Mouse (Mus musculus) heart, embryonic 12.5 days (tissue): ENCODE measurements at regions not wholly inside any gene's neighbourhood (a gene's known extent, or its start where the extent isn't known, plus 50 kb on each side); places are given as distances from the start of the nearest gene placed in this dataset.

Experiments used
- ATAC-seq: fragments of 200-750 bp; cut with Nextera tagmentation; 2 replicates; pipeline ENCODE4 v1.8.0; 2017; ENCODE audit warnings: moderate TSS enrichment, moderate library complexity; ENCODE audit not compliant: insufficient number of reproducible peaks, low FRiP score
- H3K27ac ChIP-seq: fragments of 300-500 bp; sonication (generic); 2 replicates; pipeline ENCODE4 v1.5.1; 2016; ENCODE audit warnings: mild to moderate bottlenecking, moderate library complexity; ENCODE audit not compliant: poor library complexity, severe bottlenecking
- H3K27me3 ChIP-seq: fragments of 300-500 bp; sonication (generic); replicated peaks from 2 replicates; pipeline ENCODE4 v1.6.1; 2016; ENCODE audit warnings: mild to moderate bottlenecking, moderate library complexity
- H3K36me3 ChIP-seq: fragments of 300-500 bp; sonication (generic); 2 replicates; pipeline ENCODE4 v1.6.1; 2016; ENCODE audit warnings: mild to moderate bottlenecking, moderate library complexity
- H3K4me1 ChIP-seq: fragments of 300-500 bp; sonication (generic); replicated peaks from 2 replicates; pipeline ENCODE4 v1.6.1; 2016; ENCODE audit warnings: mild to moderate bottlenecking
- H3K4me2 ChIP-seq: fragments of 300-500 bp; sonication (generic); 2 replicates; pipeline ENCODE4 v1.6.1; 2016; ENCODE audit warnings: mild to moderate bottlenecking, moderate library complexity
- H3K4me3 ChIP-seq: fragments of 300-500 bp; sonication (generic); 2 replicates; pipeline ENCODE4 v1.5.1; 2016; ENCODE audit warnings: mild to moderate bottlenecking
- H3K9ac ChIP-seq: fragments of 300-500 bp; sonication (generic); 2 replicates; pipeline ENCODE4 v1.6.1; 2016; ENCODE audit warnings: mild to moderate bottlenecking, moderate library complexity
- H3K9me3 ChIP-seq: fragments of 300-500 bp; sonication (generic); replicated peaks from 2 replicates; pipeline ENCODE4 v1.6.1; 2016; ENCODE audit warnings: mild to moderate bottlenecking, moderate library complexity
- WGBS: fragments of 180-500 bp; shearing (Covaris S2); methylation state at CpG from one replicate; pipeline ENCODE4 v1.1.7; 2016; 5-methylcytosine and 5-hydroxymethylcytosine counted together

- no peak for ATAC-seq
- 30% methylated on average over 3 of the region's 3 CpGs for WGBS
Observed at GRCm38 (mm10) chr5:4496907-4497200, 261.0 kb downstream of the Fzd1 start.

GRCm38 (mm10) chr5:4496132-4496906, 261.5 kb downstream of the Fzd1 start:
- Histone ChIP-seq H3K4me3 (no peak overlapping the region), H3K27ac (no peak overlapping the region), H3K4me2 (peak overlapping the region; percentile 38), H3K27me3 (no peaks in the 10 kb centered on the region), H3K4me1 (peaks cover 38% of the 10 kb centered on the region), H3K9me3 (no peaks in the 10 kb centered on the region), H3K36me3 (no peaks in the 10 kb centered on the region), H3K9ac (no peak overlapping the region)
- ATAC-seq, result no peak
- 28% methylated on average over 20 of the region's 20 CpGs for WGBS

More at GRCm38 (mm10) chr5:4496907-4497200, 261.0 kb downstream of the Fzd1 start:
- Histone ChIP-seq H3K36me3 (no peaks in the 10 kb centered on the region), H3K9ac (no peak overlapping the region), H3K27ac (no peak overlapping the region), H3K4me2 (peak overlapping the region; percentile 38), H3K9me3 (no peaks in the 10 kb centered on the region), H3K4me1 (peaks cover 38% of the 10 kb centered on the region), H3K27me3 (no peaks in the 10 kb centered on the region), H3K4me3 (no peak overlapping the region)

GRCm38 (mm10) chr5:4495482-4495881, 262.4 kb downstream of the Fzd1 start:
- 73% methylated on average over 6 of the region's 6 CpGs for WGBS
- Histone ChIP-seq H3K4me2 (no peak overlapping the region), H3K9me3 (no peaks in the 10 kb centered on the region), H3K4me3 (no peak overlapping the region), H3K4me1 (peaks cover 44% of the 10 kb centered on the region), H3K27ac (no peak overlapping the region), H3K9ac (no peak overlapping the region), H3K27me3 (no peaks in the 10 kb centered on the region), H3K36me3 (no peaks in the 10 kb centered on the region)
- ATAC-seq, result no peak

- Histone ChIP-seq H3K36me3 (no peaks in the 10 kb centered on the region), H3K27me3 (no peaks in the 10 kb centered on the region), H3K4me2 (no peak overlapping the region), H3K27ac (no peak overlapping the region), H3K9me3 (no peaks in the 10 kb centered on the region; the same call in 1 of the 2 replicates), H3K4me1 (peaks cover 9% of the 10 kb centered on the region; the same call in 1 of the 2 replicates), H3K9ac (no peak overlapping the region), H3K4me3 (no peak overlapping the region)
- peak; percentile 4; the same call in 1 of the 2 replicates for ATAC-seq
- WGBS, result 79% methylated on average over 4 of the region's 4 CpGs
Observed at GRCm38 (mm10) chr5:4486391-4487132, 271.3 kb downstream of the Fzd1 start.

GRCm38 (mm10) chr5:4485542-4486390, 272.1 kb downstream of the Fzd1 start:
- ATAC-seq, result peak; percentile 29

GRCm38 (mm10) chr5:4484780-4485179, 273.1 kb downstream of the Fzd1 start:
- no peak overlapping the region for H3K9ac ChIP-seq
- no peak for ATAC-seq
- no peaks in the 10 kb centered on the region for H3K27me3 ChIP-seq
- H3K9me3 ChIP-seq, result no peaks in the 10 kb centered on the region; the same call in 1 of the 2 replicates
- WGBS, result 35% methylated on average over 6 of the region's 6 CpGs
- no peaks in the 10 kb centered on the region for H3K36me3 ChIP-seq
- H3K4me3 ChIP-seq, result no peak overlapping the region
- no peak overlapping the region for H3K27ac ChIP-seq
- H3K4me2 ChIP-seq, result peak overlapping the region; percentile 20; the same call in 1 of the 2 replicates
- H3K4me1 ChIP-seq, result peaks cover 7% of the 10 kb centered on the region

More at GRCm38 (mm10) chr5:4485542-4486390, 272.1 kb downstream of the Fzd1 start:
- Histone ChIP-seq H3K9me3 (no peaks in the 10 kb centered on the region; the same call in 1 of the 2 replicates), H3K36me3 (no peaks in the 10 kb centered on the region), H3K27ac (no peak overlapping the region), H3K4me2 (no peak overlapping the region), H3K4me1 (peaks cover 9% of the 10 kb centered on the region), H3K4me3 (no peak overlapping the region), H3K27me3 (no peaks in the 10 kb centered on the region), H3K9ac (no peak overlapping the region)
- 70% methylated on average over 10 of the region's 10 CpGs for WGBS

GRCm38 (mm10) chr5:4484151-4484550, 273.7 kb downstream of the Fzd1 start:
- H3K4me1 ChIP-seq, result peaks cover 7% of the 10 kb centered on the region
- no peaks in the 10 kb centered on the region; the same call in 1 of the 2 replicates for H3K9me3 ChIP-seq
- no peak overlapping the region for H3K4me3 ChIP-seq
- H3K4me2 ChIP-seq, result no peak overlapping the region
- H3K27me3 ChIP-seq, result no peaks in the 10 kb centered on the region
- no peak overlapping the region for H3K27ac ChIP-seq
- WGBS, result 85% methylated on average over 1 of the region's 1 CpGs
- no peaks in the 10 kb centered on the region for H3K36me3 ChIP-seq
- H3K9ac ChIP-seq, result no peak overlapping the region
- ATAC-seq, result no peak

GRCm38 (mm10) chr5:4474255-4474654, 282.1 kb downstream of the Mterf1b start:
- 76% methylated on average over 2 of the region's 2 CpGs for whole genome bisulfite sequencing
- ATAC-seq, result no peak
- Histone ChIP-seq H3K27ac (no peak overlapping the region), H3K9me3 (no peaks in the 10 kb centered on the region), H3K27me3 (no peaks in the 10 kb centered on the region), H3K4me3 (no peak overlapping the region), H3K9ac (no peak overlapping the region), H3K4me2 (no peak overlapping the region), H3K36me3 (no peaks in the 10 kb centered on the region), H3K4me1 (no peaks in the 10 kb centered on the region)
